Mouse (Mus musculus): ENCODE measurements around the gene Meis1.

The Meis1 gene

GRCm38 (mm10) chr11:18876886-18877625 lies 141.7 kb downstream of the Meis1 start:
- peak; percentile 43 for DNase-seq (ENCODE audit: low read depth, low spot score)

- DNase-seq (ENCODE audit: low read depth, low spot score), result no peak
Observed at GRCm38 (mm10) chr11:18875911-18876885, 142.6 kb downstream of the Meis1 start.

- peak; percentile 46 for DNase-seq (ENCODE audit: low read depth, low spot score)
Observed at GRCm38 (mm10) chr11:18875001-18875902, 143.5 kb downstream of the Meis1 start.

GRCm38 (mm10) chr11:18874278-18875000 lies 144.3 kb downstream of the Meis1 start:
- DNase-seq (ENCODE audit: low read depth, low spot score), result peak; percentile 8

GRCm38 (mm10) chr11:18873451-18874277 lies 145.1 kb downstream of the Meis1 start:
- no peak for DNase-seq (ENCODE audit: low read depth, low spot score)

GRCm38 (mm10) chr11:18872793-18873192 lies 146.0 kb downstream of the Meis1 start:
- no peak for DNase-seq (ENCODE audit: low read depth, low spot score)

GRCm38 (mm10) chr11:18872118-18872751 lies 146.6 kb downstream of the Meis1 start:
- no peak for DNase-seq (ENCODE audit: low read depth, low spot score)

GRCm38 (mm10) chr11:18871170-18872081 lies 147.4 kb downstream of the Meis1 start:
- peak; percentile 47 for DNase-seq (ENCODE audit: low read depth, low spot score)

GRCm38 (mm10) chr11:18870121-18870931 lies 148.5 kb downstream of the Meis1 start:
- DNase-seq (ENCODE audit: low read depth, low spot score), result peak; percentile 6

GRCm38 (mm10) chr11:18869429-18869969 lies 149.3 kb downstream of the Meis1 start:
- no peak for DNase-seq (ENCODE audit: low read depth, low spot score)

GRCm38 (mm10) chr11:18867665-18868064 lies 151.1 kb downstream of the Meis1 start:
- DNase-seq (ENCODE audit: low read depth, low spot score), result no peak

- no peak for DNase-seq (ENCODE audit: low read depth, low spot score)
Observed at GRCm38 (mm10) chr11:18866198-18866836, 152.5 kb downstream of the Meis1 start.

GRCm38 (mm10) chr11:18850772-18851171 lies 168.0 kb downstream of the Meis1 start:
- DNase-seq (ENCODE audit: low read depth, low spot score), result no peak

GRCm38 (mm10) chr11:18847650-18848049 lies 171.1 kb downstream of the Meis1 start:
- no peak for DNase-seq (ENCODE audit: low read depth, low spot score)

GRCm38 (mm10) chr11:18846472-18846871 lies 172.3 kb downstream of the Meis1 start:
- DNase-seq (ENCODE audit: low read depth, low spot score), result no peak

- DNase-seq (ENCODE audit: low read depth, low spot score), result no peak
Observed at GRCm38 (mm10) chr11:18845900-18846299, 172.9 kb downstream of the Meis1 start.

GRCm38 (mm10) chr11:18845466-18845865 lies 173.3 kb downstream of the Meis1 start:
- no peak for DNase-seq (ENCODE audit: low read depth, low spot score)

All from ES-CJ7 (cell line).